Mouse (Mus musculus) left cerebral cortex, adult 18-20 months (tissue): Measurements from ENCODE around the gene Rbm4. TPM values are rescaled to one million over a fixed set of nuclear protein-coding genes. Genes with fewer than 3 reads are reported as not detected.
"Not testable (repeated sequence)": the region's sequence is repeated elsewhere in the genome, so short reads cannot be mapped to it uniquely, and the experiment has no call there.

Experiments used
- DNase-seq, 2 experiments: peaks; one replicate each; pipeline ENCODE4 v3.0.0; 2021 to 2022; ENCODE audit warnings: low spot score in 2 of 2, mixed read lengths in 1 of 2
- total RNA-seq, 2 experiments: library from RNA; stranded (reverse); gene quantifications; 2 replicates each; pipeline ENCODE4 v1.2.3; 2021

Gene Rbm4
- total RNA-seq, 2 experiments from 2014 or later: 115 to 118 TPM

GRCm38 (mm10) chr19:4802691-4803091, 9.0 kb upstream of the Rbm4 start:
- no peak for DNase-seq

- no peak for DNase-seq
These were observed 5.4 kb upstream of the Rbm4 start for GRCm38 (mm10) chr19:4799083-4799482.

- DNase-seq: no peak
These were observed 4.1 kb upstream of the Rbm4 start for GRCm38 (mm10) chr19:4797846-4798245.

GRCm38 (mm10) chr19:4795929-4796328, 2.2 kb upstream of the Rbm4 start:
- no peak for DNase-seq

GRCm38 (mm10) chr19:4793281-4793830, 345 bp downstream of the Rbm4 start:
- DNase-seq: no peak

- no peak for DNase-seq
These were observed 7.4 kb downstream of the Rbm4 start for GRCm38 (mm10) chr19:4786313-4786712.

- DNase-seq: no peak
These were observed 8.5 kb downstream of the Rbm4 start for GRCm38 (mm10) chr19:4785206-4785605.

GRCm38 (mm10) chr19:4782891-4783290, 10.8 kb downstream of the Rbm4 start:
- DNase-seq: no peak

GRCm38 (mm10) chr19:4772785-4773184, 20.9 kb downstream of the Rbm4 start:
- DNase-seq: no peak

GRCm38 (mm10) chr19:4767507-4768148, 26.1 kb downstream of the Rbm4 start:
- no peak for DNase-seq

- no peak for DNase-seq
These were observed 30.8 kb downstream of the Rbm4 start for GRCm38 (mm10) chr19:4762876-4763275.

GRCm38 (mm10) chr19:4760544-4760943, 33.2 kb downstream of the Rbm4 start:
- not testable (repeated sequence) for DNase-seq

GRCm38 (mm10) chr19:4756921-4757320, 36.8 kb downstream of the Rbm4 start:
- no peak for DNase-seq

- DNase-seq: peak; percentile 94 to 97
These were observed 37.3 kb downstream of the Rbm4 start, which contains the start of gene Rbm4b for GRCm38 (mm10) chr19:4756193-4756911. Gene Rbm4b, plus strand, starts transcription at chr19:4756497.

GRCm38 (mm10) chr19:4755565-4756192, 38.0 kb downstream of the Rbm4 start:
- DNase-seq: peak; percentile 88 to 90

GRCm38 (mm10) chr19:4749975-4750374, 43.7 kb downstream of the Rbm4 start:
- DNase-seq: no peak

GRCm38 (mm10) chr19:4748493-4748892, 45.2 kb downstream of the Rbm4 start:
- no peak for DNase-seq

GRCm38 (mm10) chr19:4747631-4748312, 45.9 kb downstream of the Rbm4 start:
- DNase-seq: no peak

- no peak for DNase-seq
These were observed 47.1 kb downstream of the Rbm4 start for GRCm38 (mm10) chr19:4746611-4747010.

GRCm38 (mm10) chr19:4745681-4746080, 48.0 kb downstream of the Rbm4 start:
- no peak for DNase-seq

GRCm38 (mm10) chr19:4745057-4745456, 48.6 kb downstream of the Rbm4 start:
- DNase-seq: peak in 1 of 2 experiments; percentile 39
